Mouse (Mus musculus) testis, adult 2 months (tissue): Measurements from ENCODE around the gene Ispd. TPM values are rescaled to one million over a fixed set of nuclear protein-coding genes. Genes with fewer than 3 reads are reported as not detected.

Experiments used
- H3K27ac ChIP-seq: fragments of 200-500 bp; 2 replicates; pipeline ENCODE4 v1.5.1; 2012; ENCODE audit warnings: low read depth, low read length; ENCODE audit not compliant: control insufficient read depth, insufficient read depth
- H3K27me3 ChIP-seq: fragments of 200-500 bp; 2 replicates; pipeline ENCODE4 v1.6.1; 2012; ENCODE audit warnings: mild to moderate bottlenecking, low read length, moderate library complexity; ENCODE audit not compliant: control insufficient read depth, insufficient read depth
- H3K36me3 ChIP-seq: fragments of 200-500 bp; 2 replicates; pipeline ENCODE4 v1.6.1; 2012; ENCODE audit warnings: mild to moderate bottlenecking, low read length; ENCODE audit not compliant: control insufficient read depth, insufficient read depth
- H3K4me1 ChIP-seq: fragments of 200-500 bp; 2 replicates; pipeline ENCODE4 v1.6.1; 2012; ENCODE audit warnings: low read length; ENCODE audit not compliant: control insufficient read depth, insufficient read depth
- H3K4me3 ChIP-seq: fragments of 200-500 bp; 2 replicates; pipeline ENCODE4 v1.5.1; 2012; ENCODE audit warnings: low read depth, mild to moderate bottlenecking, low read length, moderate library complexity, mixed read lengths; ENCODE audit not compliant: control insufficient read depth
- CTCF ChIP-seq: fragments of 200-500 bp; IDR thresholded peaks from 2 replicates; pipeline ENCODE4 v1.5.1; 2012; ENCODE audit warnings: low read depth, mild to moderate bottlenecking, inconsistent platforms, low read length, moderate library complexity; ENCODE audit not compliant: control insufficient read depth, insufficient read depth, insufficient replicate concordance
- POLR2A ChIP-seq: fragments of 200-500 bp; IDR thresholded peaks from 2 replicates; pipeline ENCODE4 v1.6.1; 2012; ENCODE audit warnings: low read depth, mild to moderate bottlenecking, inconsistent platforms, low read length, moderate library complexity; ENCODE audit not compliant: control insufficient read depth
- polyA plus RNA-seq: library from polyadenylated mRNA; depleted of rRNA; stranded (reverse); fragments of >200 nt; gene quantifications from 2 replicates; pipeline ENCODE4 v1.2.3, GENCODE M21; 2012

The Ispd gene
- polyA plus RNA-seq, 1 experiment = 1.8 TPM

DNA sequence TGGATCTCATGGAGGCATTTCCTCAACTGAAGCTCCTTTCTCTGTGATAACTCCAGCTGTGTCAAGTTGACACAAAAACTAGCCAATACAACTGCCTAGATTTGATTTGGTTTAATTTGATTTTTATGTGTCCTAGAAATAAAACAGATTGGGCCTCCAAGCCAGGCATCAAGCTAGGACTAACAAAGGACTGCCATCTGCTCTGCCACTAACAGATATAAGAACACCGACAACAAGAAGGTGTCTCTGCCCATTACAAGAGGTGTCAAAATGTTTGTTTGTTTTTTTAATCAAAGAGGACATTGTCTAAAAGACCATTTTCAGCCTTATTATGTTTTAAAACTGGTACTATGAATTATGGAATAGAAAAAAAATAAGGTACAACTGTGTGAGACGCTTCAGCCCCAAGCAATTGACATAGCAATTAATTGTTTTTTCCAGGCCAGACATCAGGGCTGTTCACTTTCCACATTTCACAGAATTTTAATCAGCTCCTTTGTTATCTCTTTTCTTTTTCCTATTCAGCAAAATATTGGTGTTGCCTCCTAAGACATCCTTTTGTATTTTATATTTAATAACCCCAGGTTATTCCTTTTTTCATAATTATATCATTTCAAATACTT lies 299.7 kb downstream of the Ispd start:
- Histone ChIP-seq H3K27ac (no peak overlapping the region), H3K4me1 (no peaks in the 10 kb centered on the region), H3K4me3 (no peak overlapping the region), H3K27me3 (no peaks in the 10 kb centered on the region), H3K36me3 (no peaks in the 10 kb centered on the region)
- TF ChIP-seq POLR2A (no peak), CTCF (no peak)

DNA sequence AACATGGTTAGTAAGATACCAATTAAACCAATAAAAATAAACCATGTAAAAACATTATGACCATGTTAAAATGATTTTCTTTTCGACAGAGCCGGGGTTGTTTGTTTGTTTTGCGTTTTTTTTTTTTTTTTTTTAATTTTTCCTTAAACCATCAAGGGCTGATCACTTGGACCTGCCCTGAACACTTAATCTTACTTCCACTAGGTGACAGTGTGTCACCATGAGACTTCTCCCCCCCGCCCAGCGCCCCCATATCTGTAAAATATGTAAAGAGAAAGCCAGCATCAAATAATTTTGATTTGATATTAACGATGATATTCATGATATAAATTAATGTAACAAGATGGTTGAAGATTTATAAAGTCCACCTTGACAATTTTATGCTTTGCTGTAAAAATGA lies 300.5 kb downstream of the Ispd start:
- no peak for TF ChIP-seq CTCF
- TF ChIP-seq POLR2A = no peak

DNA sequence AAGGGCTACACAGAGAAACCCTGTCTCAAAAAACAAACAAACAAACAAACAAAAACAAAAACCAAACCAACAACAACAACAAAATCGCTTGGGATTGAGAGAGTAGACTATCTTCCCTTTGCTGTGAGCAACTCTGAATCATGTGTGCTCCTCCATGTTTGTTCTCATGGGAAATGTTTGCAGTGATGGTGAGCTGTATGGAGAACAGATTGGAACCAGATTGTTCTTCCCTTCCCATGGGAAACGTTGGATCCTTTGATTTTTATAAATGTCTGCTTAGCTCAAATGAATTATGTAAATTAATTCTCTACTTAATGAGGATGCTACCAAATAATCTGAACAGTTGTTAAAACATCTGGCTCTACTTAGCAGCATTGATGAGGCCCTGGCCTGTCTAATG lies 312.8 kb downstream of the Ispd start:
- TF ChIP-seq CTCF (no peak), POLR2A (no peak)
- Histone ChIP-seq H3K36me3 (no peaks in the 10 kb centered on the region), H3K27me3 (no peaks in the 10 kb centered on the region), H3K27ac (no peak overlapping the region), H3K4me1 (no peaks in the 10 kb centered on the region), H3K4me3 (no peak overlapping the region)

More for the DNA sequence above, 300.5 kb downstream of the Ispd start:
- Histone ChIP-seq H3K4me3 (no peak overlapping the region), H3K27me3 (no peaks in the 10 kb centered on the region), H3K4me1 (no peaks in the 10 kb centered on the region), H3K36me3 (no peaks in the 10 kb centered on the region), H3K27ac (no peak overlapping the region)

DNA sequence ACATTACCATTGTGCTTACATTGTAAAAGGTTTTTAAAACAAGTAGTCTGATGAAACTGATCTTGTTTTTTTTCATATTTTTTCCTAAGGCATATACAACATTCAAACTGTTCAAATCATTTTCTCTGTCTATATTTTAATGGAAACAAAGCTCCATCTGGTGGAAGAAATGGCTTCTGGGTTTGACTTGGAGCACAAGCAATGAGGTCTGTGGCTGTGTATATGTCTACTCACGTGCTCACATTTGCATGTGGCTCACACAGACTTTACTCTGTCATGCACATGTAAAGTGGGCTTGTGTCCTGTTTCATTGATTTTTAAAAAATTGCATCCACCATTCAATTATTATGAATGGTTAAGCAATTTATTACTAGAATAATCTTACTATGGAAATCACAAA lies 323.1 kb downstream of the Ispd start:
- Histone ChIP-seq H3K4me1 (no peaks in the 10 kb centered on the region), H3K27me3 (no peaks in the 10 kb centered on the region), H3K36me3 (no peaks in the 10 kb centered on the region), H3K27ac (no peak overlapping the region), H3K4me3 (no peak overlapping the region)
- TF ChIP-seq POLR2A = no peak
- no peak for TF ChIP-seq CTCF

DNA sequence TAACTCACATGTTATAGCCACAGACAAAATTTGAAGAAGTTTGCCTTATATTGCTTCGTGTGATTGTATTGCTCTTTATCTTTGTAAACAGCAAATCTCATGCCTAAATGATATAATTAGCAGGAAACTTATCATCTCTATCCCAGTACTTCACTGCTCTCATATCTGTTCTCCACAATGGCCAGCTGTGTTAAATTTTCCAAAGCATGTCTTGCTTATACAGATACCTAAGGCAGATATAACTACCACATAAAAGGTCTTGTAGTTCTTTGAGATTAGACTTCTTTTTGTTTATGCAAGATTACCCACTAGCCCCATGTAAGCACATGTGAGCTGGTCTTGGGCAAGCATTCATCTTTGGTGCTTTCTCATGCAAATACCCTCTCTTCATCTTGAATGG lies 327.6 kb downstream of the Ispd start:
- no peaks in the 10 kb centered on the region for H3K4me1 ChIP-seq
- no peaks in the 10 kb centered on the region for H3K36me3 ChIP-seq
- no peak for TF ChIP-seq POLR2A
- no peak for TF ChIP-seq CTCF
- no peaks in the 10 kb centered on the region for H3K27me3 ChIP-seq
- no peak overlapping the region for H3K27ac ChIP-seq
- no peak overlapping the region for H3K4me3 ChIP-seq

DNA sequence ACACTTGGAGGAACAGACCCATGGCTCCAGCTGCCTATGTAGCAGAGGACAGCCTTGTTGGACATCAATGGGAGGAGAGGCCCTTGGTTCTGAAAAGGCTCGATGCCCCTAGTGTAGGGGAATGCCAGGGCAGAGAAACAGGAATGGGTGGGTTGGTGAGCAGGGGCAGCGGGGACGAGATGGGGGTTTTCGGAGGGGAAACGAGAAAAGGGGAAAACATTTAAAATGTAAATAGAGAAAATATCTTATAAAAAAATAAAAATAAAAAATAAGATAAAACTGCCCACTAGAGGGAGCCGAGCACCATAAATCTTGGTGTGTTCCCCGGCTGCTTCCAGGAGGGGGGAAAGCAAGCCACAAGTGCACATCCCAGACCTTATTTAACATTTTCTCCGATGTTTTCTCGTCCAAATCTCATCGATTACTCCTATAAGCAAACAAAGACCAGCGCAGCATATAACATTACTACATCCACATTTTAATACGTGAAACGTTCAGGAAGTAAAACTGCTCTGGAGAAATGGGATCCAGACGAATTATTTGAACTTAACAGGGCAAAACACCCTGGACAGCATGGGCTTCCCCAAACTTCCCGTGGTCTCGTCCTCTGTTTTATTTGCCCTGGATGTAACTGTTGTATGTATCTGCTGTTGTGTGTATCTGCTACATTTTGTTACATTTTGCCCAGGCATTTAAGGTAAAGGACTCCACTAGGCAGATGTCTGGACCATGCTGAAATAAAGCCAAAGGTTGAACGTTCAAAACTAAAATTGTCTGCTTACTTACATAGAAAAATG lies 332.8 kb downstream of the Ispd start:
- H3K27ac ChIP-seq = no peak overlapping the region
- TF ChIP-seq POLR2A (no peak), CTCF (peak; percentile 24; the same call in 1 of the 2 replicates)
- H3K27me3 ChIP-seq = no peaks in the 10 kb centered on the region
- no peaks in the 10 kb centered on the region for H3K4me1 ChIP-seq
- no peak overlapping the region for H3K4me3 ChIP-seq
- H3K36me3 ChIP-seq = no peaks in the 10 kb centered on the region

DNA sequence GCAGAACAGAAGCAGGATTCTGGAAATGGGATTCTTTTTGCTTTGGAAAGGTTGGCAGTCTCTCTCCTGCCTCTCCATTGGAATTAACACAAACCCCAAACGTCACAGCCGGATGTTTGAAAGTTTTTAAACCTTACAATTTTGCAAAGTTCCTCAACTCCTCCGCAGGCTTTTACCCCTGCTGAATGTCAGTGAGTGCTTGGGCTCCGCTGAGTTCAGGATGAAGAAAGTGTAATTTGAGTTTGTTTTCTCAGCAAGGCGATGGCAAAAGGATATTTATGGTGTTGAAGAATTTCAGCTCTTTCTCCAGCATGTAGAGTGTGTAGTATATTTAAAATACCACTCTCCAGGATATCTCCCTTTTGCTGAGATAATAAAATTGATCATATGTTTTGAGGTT lies 336.3 kb downstream of the Ispd start:
- no peaks in the 10 kb centered on the region for H3K27me3 ChIP-seq
- H3K4me3 ChIP-seq = no peak overlapping the region
- TF ChIP-seq POLR2A = no peak
- no peak for TF ChIP-seq CTCF
- H3K4me1 ChIP-seq = no peaks in the 10 kb centered on the region
- H3K27ac ChIP-seq = no peak overlapping the region
- H3K36me3 ChIP-seq = no peaks in the 10 kb centered on the region
